Mouse (Mus musculus): Measurements from ENCODE around the gene Fam129a. TPM values are rescaled to one million over a fixed set of nuclear protein-coding genes. Genes with fewer than 3 reads are reported as not detected.

Fam129a gene
- total RNA-seq, 1 experiment = 7.5 TPM

DNA sequence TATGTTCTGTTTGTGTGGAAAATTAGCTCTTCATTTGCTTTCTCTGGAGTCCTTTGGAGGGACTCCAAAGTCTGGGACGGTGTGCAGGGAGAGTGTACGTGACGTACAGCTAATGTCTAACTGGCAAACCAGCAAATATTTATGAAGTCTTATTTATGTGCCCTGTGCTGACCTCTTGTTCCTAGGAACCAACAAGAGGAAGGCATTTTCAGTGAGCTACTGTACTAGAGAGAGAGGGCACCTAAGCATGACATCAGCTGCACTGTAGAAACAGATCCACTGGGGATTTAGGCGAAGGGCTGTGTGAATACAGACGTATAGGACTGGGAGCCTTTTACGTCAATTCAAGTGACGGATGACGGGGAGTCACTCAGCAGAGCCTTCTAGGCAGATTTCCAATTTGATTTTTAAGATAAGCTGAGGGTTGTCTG lies 48.3 kb downstream of the Fam129a start:
- no peak for TF ChIP-seq HCFC1 (IDR thresholded peaks at IDR 0.05; ENCODE audit: borderline replicate concordance, insufficient read depth, low read length)
- TF ChIP-seq ZC3H11A (IDR thresholded peaks at IDR 0.05; ENCODE audit: borderline replicate concordance, low read depth, low read length) = no peak
- no peak for TF ChIP-seq MAFK (IDR thresholded peaks at IDR 0.05; ENCODE audit: insufficient read depth, low read depth, low read length)
- no peak for TF ChIP-seq CHD2 (IDR thresholded peaks at IDR 0.05; ENCODE audit: low read depth, low read length)

DNA sequence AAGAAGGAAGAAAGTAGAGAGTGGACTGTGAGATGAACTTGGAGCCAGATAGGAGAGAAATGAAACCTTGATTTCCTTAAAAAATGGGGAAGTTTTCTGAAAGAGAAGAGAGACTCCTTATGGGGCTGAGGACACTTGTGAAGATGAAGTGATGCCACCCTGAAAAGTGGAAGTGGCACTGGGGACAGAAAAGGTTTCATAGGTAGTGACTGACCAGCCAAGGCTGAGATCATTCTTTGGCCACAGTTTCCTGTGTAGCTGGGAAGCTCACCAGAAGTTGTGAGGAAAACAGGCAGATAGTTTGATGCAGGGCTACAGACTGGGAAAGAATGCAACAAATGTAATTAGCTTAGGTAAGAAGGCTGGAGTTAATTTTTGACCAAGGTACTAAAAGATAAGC lies 49.7 kb downstream of the Fam129a start:
- TF ChIP-seq CHD2 (IDR thresholded peaks at IDR 0.05; ENCODE audit: low read depth, low read length) (no peak), ZC3H11A (IDR thresholded peaks at IDR 0.05; ENCODE audit: borderline replicate concordance, low read depth, low read length) (no peak), HCFC1 (IDR thresholded peaks at IDR 0.05; ENCODE audit: borderline replicate concordance, insufficient read depth, low read length) (no peak), ZNF384 (IDR thresholded peaks at IDR 0.05; ENCODE audit: low read depth, low read length) (no peak), MAFK (IDR thresholded peaks at IDR 0.05; ENCODE audit: insufficient read depth, low read depth, low read length) (no peak)
- in situ Hi-C loops (cut with MboI; ENCODE audit: low sequenced_read_pairs in 2 of 2, unreplicated experiment in 2 of 2) = no loop called here
- H3K36me3 ChIP-seq (ENCODE audit: control insufficient read depth, insufficient read depth, low read length, poor library complexity, severe bottlenecking) = no peaks in the 10 kb centered on the region
- no peaks in the 10 kb centered on the region for H3K9me3 ChIP-seq (ENCODE audit: control insufficient read depth, insufficient read depth, low read depth, low read length)
- no peak overlapping the region for H3K27ac ChIP-seq (ENCODE audit: insufficient read depth, low read depth, low read length, poor library complexity, severe bottlenecking)
- H3K9ac ChIP-seq (ENCODE audit: insufficient read depth, low read depth, low read length, poor library complexity, severe bottlenecking) = peak overlapping the region; percentile 34
- H3K4me3 ChIP-seq (ENCODE audit: insufficient read depth in 1 of 2, low read depth in 1 of 2, low read length in 2 of 2, poor library complexity in 1 of 2, severe bottlenecking in 1 of 2) = peak overlapping the region; percentile 3 to 49; a peak in 2 of 4 replicates
- H3K4me1 ChIP-seq (ENCODE audit: control insufficient read depth in 2 of 2, insufficient read depth in 2 of 2, low read length in 2 of 2, poor library complexity in 1 of 2) = no peaks in the 10 kb centered on the region
- DNase-seq (ENCODE audit: low read depth, low spot score) = no peak

More for the DNA sequence above, 48.3 kb downstream of the Fam129a start:
- H3K4me3 ChIP-seq (ENCODE audit: insufficient read depth in 1 of 2, low read depth in 1 of 2, low read length in 2 of 2, poor library complexity in 1 of 2, severe bottlenecking in 1 of 2) = no peak overlapping the region
- no peaks in the 10 kb centered on the region for H3K9me3 ChIP-seq (ENCODE audit: control insufficient read depth, insufficient read depth, low read depth, low read length)
- H3K27ac ChIP-seq (ENCODE audit: insufficient read depth, low read depth, low read length, poor library complexity, severe bottlenecking) = no peak overlapping the region
- in situ Hi-C loops (cut with MboI; ENCODE audit: low sequenced_read_pairs in 2 of 2, unreplicated experiment in 2 of 2) = no loop called here
- no peaks in the 10 kb centered on the region for H3K4me1 ChIP-seq (ENCODE audit: control insufficient read depth in 2 of 2, insufficient read depth in 2 of 2, low read length in 2 of 2, poor library complexity in 1 of 2)
- no peaks in the 10 kb centered on the region for H3K36me3 ChIP-seq (ENCODE audit: control insufficient read depth, insufficient read depth, low read length, poor library complexity, severe bottlenecking)
- no peak overlapping the region for H3K9ac ChIP-seq (ENCODE audit: insufficient read depth, low read depth, low read length, poor library complexity, severe bottlenecking)
- no peak for DNase-seq (ENCODE audit: low read depth, low spot score)

DNA sequence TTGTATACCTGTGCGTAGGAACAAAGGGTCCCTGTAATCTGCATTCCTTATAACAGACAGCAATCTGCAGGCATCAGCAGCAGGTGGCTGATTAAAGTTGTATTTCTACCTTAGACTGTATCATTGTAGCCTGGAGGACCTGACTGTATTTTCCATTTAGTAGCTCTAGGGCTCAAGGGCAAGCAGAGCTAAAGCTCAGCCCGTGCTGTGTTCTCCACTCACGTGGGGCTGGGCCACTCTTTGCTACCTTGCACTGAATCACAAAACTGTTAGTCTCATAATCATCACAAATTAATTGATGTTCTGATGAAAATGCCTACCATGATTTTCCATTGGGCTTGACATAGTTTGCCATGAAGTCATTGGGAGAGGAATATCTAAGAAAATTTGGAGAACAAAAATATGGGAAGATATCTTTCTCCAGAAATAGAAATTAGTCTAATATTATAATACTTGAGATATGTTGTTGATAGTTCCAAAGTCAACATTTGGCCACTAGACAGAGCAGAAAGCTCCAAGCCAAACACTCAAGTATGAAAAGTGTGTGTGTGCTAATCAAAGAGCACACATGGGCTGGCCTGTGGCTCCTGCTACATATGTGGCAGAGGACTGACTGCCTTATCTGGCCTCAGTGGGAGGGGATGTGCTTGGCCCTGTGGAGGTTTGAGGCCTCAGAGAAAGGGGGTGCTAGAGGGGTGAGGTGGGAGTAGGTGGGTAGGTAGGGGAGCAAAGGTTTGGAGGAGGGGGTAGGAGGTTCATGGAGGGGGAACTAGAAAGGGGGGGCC lies 53.6 kb downstream of the Fam129a start:
- TF ChIP-seq MAFK (IDR thresholded peaks at IDR 0.05; ENCODE audit: insufficient read depth, low read depth, low read length) (no peak), ZC3H11A (IDR thresholded peaks at IDR 0.05; ENCODE audit: borderline replicate concordance, low read depth, low read length) (no peak), ZNF384 (IDR thresholded peaks at IDR 0.05; ENCODE audit: low read depth, low read length) (no peak), CHD2 (IDR thresholded peaks at IDR 0.05; ENCODE audit: low read depth, low read length) (no peak), HCFC1 (IDR thresholded peaks at IDR 0.05; ENCODE audit: borderline replicate concordance, insufficient read depth, low read length) (no peak)
- DNase-seq (ENCODE audit: low read depth, low spot score) = no peak
- no peaks in the 10 kb centered on the region for H3K9me3 ChIP-seq (ENCODE audit: control insufficient read depth, insufficient read depth, low read depth, low read length)
- no peak overlapping the region for H3K4me3 ChIP-seq (ENCODE audit: insufficient read depth in 1 of 2, low read depth in 1 of 2, low read length in 2 of 2, poor library complexity in 1 of 2, severe bottlenecking in 1 of 2)
- in situ Hi-C loops (cut with MboI; ENCODE audit: low sequenced_read_pairs in 2 of 2, unreplicated experiment in 2 of 2) = no loop called here
- H3K4me1 ChIP-seq (ENCODE audit: control insufficient read depth in 2 of 2, insufficient read depth in 2 of 2, low read length in 2 of 2, poor library complexity in 1 of 2) = no peaks in the 10 kb centered on the region
- no peaks in the 10 kb centered on the region for H3K36me3 ChIP-seq (ENCODE audit: control insufficient read depth, insufficient read depth, low read length, poor library complexity, severe bottlenecking)
- no peak overlapping the region for H3K9ac ChIP-seq (ENCODE audit: insufficient read depth, low read depth, low read length, poor library complexity, severe bottlenecking)
- no peak overlapping the region for H3K27ac ChIP-seq (ENCODE audit: insufficient read depth, low read depth, low read length, poor library complexity, severe bottlenecking)

DNA sequence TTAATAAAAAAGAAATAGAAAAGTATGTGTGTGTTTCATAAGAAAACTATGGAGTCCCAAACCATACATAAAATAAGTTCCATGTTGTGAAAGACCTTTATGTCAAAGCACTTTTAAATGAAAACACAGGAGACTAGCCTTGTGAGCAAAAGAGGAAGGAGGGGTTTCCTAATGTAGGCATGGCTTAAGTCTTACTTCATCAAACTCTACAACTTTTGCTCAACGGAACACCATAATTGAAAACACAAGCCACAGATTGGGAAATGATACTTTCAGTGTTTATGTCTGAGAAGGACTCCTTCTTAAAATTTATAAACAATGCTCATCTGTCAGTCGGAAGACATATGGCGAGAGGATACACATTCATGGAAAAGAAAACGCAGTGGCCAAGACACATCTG lies 54.3 kb downstream of the Fam129a start:
- H3K36me3 ChIP-seq (ENCODE audit: control insufficient read depth, insufficient read depth, low read length, poor library complexity, severe bottlenecking) = no peaks in the 10 kb centered on the region
- in situ Hi-C loops (cut with MboI; ENCODE audit: low sequenced_read_pairs in 2 of 2, unreplicated experiment in 2 of 2) = no loop called here
- no peak for DNase-seq (ENCODE audit: low read depth, low spot score)

More for the DNA sequence above, 54.3 kb downstream of the Fam129a start:
- Histone ChIP-seq H3K9me3 (ENCODE audit: control insufficient read depth, insufficient read depth, low read depth, low read length) (no peaks in the 10 kb centered on the region), H3K4me1 (ENCODE audit: control insufficient read depth in 2 of 2, insufficient read depth in 2 of 2, low read length in 2 of 2, poor library complexity in 1 of 2) (no peaks in the 10 kb centered on the region), H3K27ac (ENCODE audit: insufficient read depth, low read depth, low read length, poor library complexity, severe bottlenecking) (no peak overlapping the region), H3K9ac (ENCODE audit: insufficient read depth, low read depth, low read length, poor library complexity, severe bottlenecking) (no peak overlapping the region), H3K4me3 (ENCODE audit: insufficient read depth in 1 of 2, low read depth in 1 of 2, low read length in 2 of 2, poor library complexity in 1 of 2, severe bottlenecking in 1 of 2) (no peak overlapping the region)
- TF ChIP-seq ZNF384 (IDR thresholded peaks at IDR 0.05; ENCODE audit: low read depth, low read length) (no peak), HCFC1 (IDR thresholded peaks at IDR 0.05; ENCODE audit: borderline replicate concordance, insufficient read depth, low read length) (no peak), ZC3H11A (IDR thresholded peaks at IDR 0.05; ENCODE audit: borderline replicate concordance, low read depth, low read length) (no peak)
